Mouse (Mus musculus) embryonic fibroblast, embryonic 13.5 days (primary cell): Measurements from ENCODE around the gene Shank3.

Experiments used
- CTCF ChIP-seq: IDR thresholded peaks from 2 replicates; pipeline ENCODE4 v1.5.1; 2011; ENCODE audit warnings: mild to moderate bottlenecking, control low read depth, low read length, moderate library complexity, borderline replicate concordance; ENCODE audit not compliant: insufficient read depth
- POLR2A ChIP-seq: IDR thresholded peaks from 2 replicates; pipeline ENCODE4 v1.6.1; 2011; ENCODE audit warnings: low read depth, mild to moderate bottlenecking, control low read depth, low read length, moderate library complexity

GRCm38 (mm10) chr15:89528201-89528850, 28.9 kb downstream of the Shank3 start:
- no peak for TF ChIP-seq CTCF
- no peak for TF ChIP-seq POLR2A
